Mouse (Mus musculus) intestine, postnatal 0 days (tissue): Measurements from ENCODE around the gene Zfp940. TPM values are rescaled to one million over a fixed set of nuclear protein-coding genes. Genes with fewer than 3 reads are reported as not detected.

Source experiments
- ATAC-seq: fragments of 200-750 bp; cut with Nextera tagmentation; 2 replicates; pipeline ENCODE4 v1.8.0; 2017; ENCODE audit warnings: mild to moderate bottlenecking, moderate TSS enrichment, moderate library complexity
- H3K27ac ChIP-seq: fragments of 300-500 bp; sonication (generic); 2 replicates; pipeline ENCODE4 v1.5.1; 2014; ENCODE audit warnings: mild to moderate bottlenecking, low read depth, low read length, moderate library complexity
- H3K27me3 ChIP-seq: fragments of 300-500 bp; sonication (generic); replicated peaks from 2 replicates; pipeline ENCODE4 v1.6.1; 2014; ENCODE audit warnings: low read length, mixed read lengths; ENCODE audit not compliant: control insufficient read depth, insufficient read depth
- H3K36me3 ChIP-seq: fragments of 300-500 bp; sonication (generic); 2 replicates; pipeline ENCODE4 v1.6.1; 2014; ENCODE audit warnings: mild to moderate bottlenecking, moderate library complexity; ENCODE audit not compliant: control insufficient read depth, insufficient read depth
- H3K4me1 ChIP-seq: fragments of 300-500 bp; sonication (generic); replicated peaks from 2 replicates; pipeline ENCODE4 v1.6.1; 2014; ENCODE audit warnings: antibody characterized with exemption, low read length, mixed read lengths; ENCODE audit not compliant: control insufficient read depth, insufficient read depth
- H3K4me2 ChIP-seq: fragments of 300-500 bp; sonication (generic); replicated peaks from 2 replicates; pipeline ENCODE4 v1.6.1; 2014; ENCODE audit warnings: low read depth, mild to moderate bottlenecking, moderate library complexity
- H3K4me3 ChIP-seq: fragments of 300-500 bp; sonication (generic); 2 replicates; pipeline ENCODE4 v1.5.1; 2014; ENCODE audit warnings: low read depth, low read length
- H3K9ac ChIP-seq: fragments of 300-500 bp; sonication (generic); 2 replicates; pipeline ENCODE4 v1.6.1; 2014; ENCODE audit warnings: mild to moderate bottlenecking, low read depth, low read length
- H3K9me3 ChIP-seq: fragments of 300-500 bp; sonication (generic); 2 replicates; pipeline ENCODE4 v1.6.1; 2016; ENCODE audit warnings: mixed run types; ENCODE audit not compliant: control insufficient read depth
- CTCF ChIP-seq: sonication (generic); IDR thresholded peaks from 2 replicates; pipeline ENCODE4 v1.5.1; 2016; ENCODE audit warnings: low read depth, mild to moderate bottlenecking, control low read depth, antibody characterized with exemption, moderate library complexity
- WGBS: fragments of 180-500 bp; shearing (Covaris S2); extraction: QIAGEN DNeasy Blood & Tissue Kit; methylation state at CpG from one replicate; pipeline ENCODE4 v1.1.7; 2014; 5-methylcytosine and 5-hydroxymethylcytosine counted together
- polyA plus RNA-seq: library from polyadenylated mRNA; unstranded; fragments of >200 nt; fragmentation: Nextera tagmentation; extraction: Ambion mirVana; gene quantifications from 2 replicates; pipeline ENCODE4 v1.2.1, GENCODE M21; 2015

Gene Zfp940
- polyA plus RNA-seq, 1 experiment from 2014 or later: 0.98 TPM

GRCm38 (mm10) chr7:29785023-29785422 is 68.4 kb downstream of the Zfp940 start:
- H3K27me3 ChIP-seq: no peaks in the 10 kb centered on the region
- H3K27ac ChIP-seq: no peak overlapping the region
- 64% methylated on average over 8 of the region's 8 CpGs for WGBS
- H3K4me2 ChIP-seq: peak overlapping the region; percentile 98
- no peaks in the 10 kb centered on the region for H3K36me3 ChIP-seq
- no peaks in the 10 kb centered on the region for H3K9me3 ChIP-seq
- peak overlapping the region; percentile 11 for H3K4me3 ChIP-seq
- TF ChIP-seq CTCF: no peak
- ATAC-seq: no peak
- H3K9ac ChIP-seq: no peak overlapping the region
- H3K4me1 ChIP-seq: no peaks in the 10 kb centered on the region

GRCm38 (mm10) chr7:29783871-29784551 is 69.5 kb downstream of the Zfp940 start, which contains the start of gene Zfp30:
Gene Zfp30, plus strand, starts transcription at chr7:29783998.
- under 1% methylated on average over 45 of the region's 45 CpGs for WGBS
- no peak for TF ChIP-seq CTCF
- peak within 1 kb of the TSS; percentile 85 for H3K4me3 ChIP-seq
- H3K4me1 ChIP-seq: no peaks in the 10 kb centered on the region
- H3K27ac ChIP-seq: peak within 1 kb of the TSS; percentile 41
- ATAC-seq: peak; percentile 78
- no peaks in the 10 kb centered on the region for H3K9me3 ChIP-seq
- peaks cover under 1% of the 10 kb centered on the region; the same call in 1 of the 2 replicates for H3K36me3 ChIP-seq
- no peaks in the 10 kb centered on the region for H3K27me3 ChIP-seq
- peak within 1 kb of the TSS; percentile 98 for H3K4me2 ChIP-seq
- H3K9ac ChIP-seq: peak within 1 kb of the TSS; percentile 67

Other genes with a start within 250 kb of the Zfp940 start
- not detected in 2 replicates for gene Catsperg2, start 126.6 kb downstream of the Zfp940 start, polyA plus RNA-seq
- gene Zfp84, start 85.1 kb downstream of the Zfp940 start, polyA plus RNA-seq: 4.4 and 4.7 TPM in 2 replicates
- gene Zfp30, start 69.7 kb downstream of the Zfp940 start, polyA plus RNA-seq: 1.7 and 1.9 TPM in 2 replicates
- gene Zfp790, start 37.6 kb downstream of the Zfp940 start, polyA plus RNA-seq: 4.1 and 4.3 TPM in 2 replicates
- gene Zfp420, start 6.3 kb upstream of the Zfp940 start, polyA plus RNA-seq: 1.4 and 1.5 TPM in 2 replicates
- gene Zfp27, start 52.9 kb upstream of the Zfp940 start, polyA plus RNA-seq: 3.2 TPM in 2 replicates
- gene Zfp383, start 54.6 kb upstream of the Zfp940 start, polyA plus RNA-seq: 1.4 and 1.8 TPM in 2 replicates
- gene Zfp74, start 100.4 kb upstream of the Zfp940 start, polyA plus RNA-seq: 2.6 and 2.8 TPM in 2 replicates
- gene Zfp568, start 130.3 kb upstream of the Zfp940 start, polyA plus RNA-seq: 5.5 and 5.8 TPM in 2 replicates
- gene Zfp14, start 197.7 kb upstream of the Zfp940 start, polyA plus RNA-seq: 0.93 and 1.0 TPM in 2 replicates
- 1.2 and 1.7 TPM in 2 replicates for gene Zfp82, start 219.2 kb upstream of the Zfp940 start, polyA plus RNA-seq
- not detected in 2 replicates for gene Gm26920, start 236.7 kb upstream of the Zfp940 start, polyA plus RNA-seq
- 2.6 and 3.1 TPM in 2 replicates for gene Zfp566, start 236.9 kb upstream of the Zfp940 start, polyA plus RNA-seq
- 32.5 and 34.3 TPM in 2 replicates for gene Zfp260, start 241.1 kb upstream of the Zfp940 start, polyA plus RNA-seq